Mouse (Mus musculus) stomach, postnatal 0 days (tissue): ENCODE measurements around the gene Hdac11. TPM values are rescaled to one million over a fixed set of nuclear protein-coding genes. Genes with fewer than 3 reads are reported as not detected.

ENCODE experiments used
- ATAC-seq: fragments of 200-750 bp; cut with Nextera tagmentation; 2 replicates; pipeline ENCODE4 v1.8.0; 2017; ENCODE audit not compliant: low FRiP score, low TSS enrichment
- DNase-seq: peaks from one replicate; pipeline ENCODE4 v3.0.0-alpha.2; 2016; ENCODE audit warnings: low spot score
- H3K27ac ChIP-seq: fragments of 300-500 bp; sonication (generic); replicated peaks from 2 replicates; pipeline ENCODE4 v1.5.1; 2014; ENCODE audit warnings: mild to moderate bottlenecking, control low read depth
- H3K27me3 ChIP-seq: fragments of 300-500 bp; sonication (generic); 2 replicates; pipeline ENCODE4 v1.6.1; 2014; ENCODE audit warnings: low read length; ENCODE audit not compliant: control insufficient read depth, insufficient read depth
- H3K36me3 ChIP-seq: fragments of 300-500 bp; sonication (generic); 2 replicates; pipeline ENCODE4 v1.6.1; 2014; ENCODE audit warnings: low read length, mixed read lengths; ENCODE audit not compliant: control insufficient read depth, insufficient read depth
- H3K4me1 ChIP-seq: fragments of 300-500 bp; sonication (generic); replicated peaks from 2 replicates; pipeline ENCODE4 v1.6.1; 2014; ENCODE audit warnings: antibody characterized with exemption; ENCODE audit not compliant: control insufficient read depth, insufficient read depth
- H3K4me2 ChIP-seq: fragments of 300-500 bp; sonication (generic); replicated peaks from 2 replicates; pipeline ENCODE4 v1.6.1; 2014; ENCODE audit warnings: low read depth, mild to moderate bottlenecking, control low read depth, moderate library complexity
- H3K4me3 ChIP-seq: fragments of 300-500 bp; sonication (generic); 2 replicates; pipeline ENCODE4 v1.5.1; 2014; ENCODE audit warnings: low read depth, low read length, control low read depth
- H3K9ac ChIP-seq: fragments of 300-500 bp; sonication (generic); 2 replicates; pipeline ENCODE4 v1.6.1; 2014; ENCODE audit warnings: mild to moderate bottlenecking, low read length, control low read depth, mixed read lengths
- H3K9me3 ChIP-seq: fragments of 300-500 bp; sonication (generic); 2 replicates; pipeline ENCODE4 v1.6.1; 2016; ENCODE audit warnings: low read length; ENCODE audit not compliant: control insufficient read depth
- CTCF ChIP-seq: IDR thresholded peaks from 2 replicates; pipeline ENCODE4 v1.5.1; 2016; ENCODE audit warnings: antibody characterized with exemption, low read depth, mild to moderate bottlenecking, moderate library complexity
- EP300 ChIP-seq: optimal IDR thresholded peaks from 2 replicates; pipeline ENCODE3; 2016; ENCODE audit warnings: antibody characterized with exemption
- WGBS: fragments of 180-500 bp; shearing (Covaris S2); extraction: QIAGEN DNeasy Blood & Tissue Kit; methylation state at CpG from one replicate; pipeline ENCODE4 v1.1.7; 2014; 5-methylcytosine and 5-hydroxymethylcytosine counted together
- polyA plus RNA-seq: library from polyadenylated mRNA; unstranded; fragments of >200 nt; fragmentation: Nextera tagmentation; extraction: Ambion mirVana; gene quantifications from 2 replicates; pipeline ENCODE4 v1.2.1, GENCODE M21; 2015

Hdac11 gene
- polyA plus RNA-seq, 1 experiment from 2014 or later: 6.5 TPM

DNA sequence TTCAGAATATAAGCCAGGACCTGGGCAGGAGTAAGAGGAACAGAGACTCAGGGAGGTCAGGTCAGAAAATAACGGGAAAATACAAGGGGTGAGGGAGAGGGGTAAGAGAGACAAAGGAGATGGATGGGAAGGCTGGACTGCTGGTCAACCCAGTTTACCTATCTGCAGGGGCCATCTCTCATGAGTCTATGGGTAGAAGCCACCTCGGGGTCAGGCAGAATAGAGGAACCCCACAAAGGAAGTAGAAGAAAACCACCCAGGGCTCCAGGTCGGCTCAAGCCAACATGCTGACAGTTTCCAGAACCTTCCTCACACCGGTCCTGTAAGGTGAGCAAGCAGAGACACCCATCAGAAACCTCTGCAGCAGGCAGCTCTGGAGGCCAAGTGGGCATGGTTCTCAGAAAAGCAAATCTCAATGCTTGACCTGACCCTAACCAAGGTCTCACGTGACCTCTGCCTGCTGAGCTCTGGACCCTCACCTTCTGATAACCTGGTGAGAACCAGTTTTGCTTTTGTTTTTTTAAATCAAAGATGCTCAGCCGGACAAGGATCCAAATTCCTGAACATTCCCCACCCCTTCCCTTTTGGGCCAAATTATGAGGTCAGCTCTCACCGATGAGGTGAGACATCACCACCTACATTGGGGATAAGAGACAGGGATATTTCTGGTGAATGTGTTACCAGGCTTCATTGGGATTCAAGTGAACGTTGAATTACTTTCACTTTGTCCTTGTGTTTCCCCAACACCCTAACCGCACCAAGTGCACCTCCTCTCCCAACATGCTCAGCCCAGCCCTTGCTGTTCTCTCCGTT, 45.1 kb upstream of the Hdac11 start:
- Histone ChIP-seq H3K9ac (no peak overlapping the region), H3K4me1 (no peaks in the 10 kb centered on the region), H3K27ac (no peak overlapping the region), H3K4me3 (no peak overlapping the region), H3K9me3 (no peaks in the 10 kb centered on the region), H3K4me2 (no peak overlapping the region), H3K27me3 (no peaks in the 10 kb centered on the region), H3K36me3 (no peaks in the 10 kb centered on the region)
- no peak for TF ChIP-seq CTCF
- no peak for TF ChIP-seq EP300
- ATAC-seq: no peak
- DNase-seq: no peak
- WGBS: 78% methylated on average over 10 of the region's 10 CpGs

GRCm38 (mm10) chr6:91111954-91112252, 44.6 kb upstream of the Hdac11 start:
- no peaks in the 10 kb centered on the region for H3K36me3 ChIP-seq
- no peaks in the 10 kb centered on the region for H3K27me3 ChIP-seq
- ATAC-seq (no peak), DNase-seq (no peak)
- H3K4me3 ChIP-seq: no peak overlapping the region
- no peak overlapping the region for H3K27ac ChIP-seq
- H3K9ac ChIP-seq: no peak overlapping the region
- no peak for TF ChIP-seq EP300
- no peak for TF ChIP-seq CTCF
- H3K4me2 ChIP-seq: no peak overlapping the region
- H3K4me1 ChIP-seq: no peaks in the 10 kb centered on the region
- no peaks in the 10 kb centered on the region for H3K9me3 ChIP-seq
- 89% methylated on average over 3 of the region's 3 CpGs for WGBS

DNA sequence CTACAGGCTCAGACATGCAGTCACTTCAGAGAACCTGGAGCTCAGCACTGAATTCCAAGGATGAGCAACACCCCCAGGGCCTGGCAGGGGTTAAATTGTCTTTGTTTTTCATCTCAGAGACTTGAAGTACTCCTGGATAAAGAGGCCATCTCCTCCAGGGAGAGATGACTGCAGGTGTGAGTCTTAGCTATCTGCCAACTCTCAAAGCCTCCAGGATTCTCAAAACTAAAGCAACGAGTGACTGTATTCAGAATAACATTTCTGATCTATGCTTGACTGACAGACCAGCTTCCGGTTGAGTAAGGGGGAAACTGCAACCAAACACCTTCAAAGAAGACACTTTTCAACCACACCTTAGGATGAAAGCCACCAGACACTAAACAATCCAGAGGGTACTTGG, 41.7 kb upstream of the Hdac11 start:
- H3K27me3 ChIP-seq: no peaks in the 10 kb centered on the region
- DNase-seq: no peak
- ATAC-seq: no peak
- no peak overlapping the region for H3K4me2 ChIP-seq
- H3K9ac ChIP-seq: no peak overlapping the region
- H3K9me3 ChIP-seq: no peaks in the 10 kb centered on the region
- 29% methylated on average over 2 of the region's 2 CpGs for WGBS
- no peak overlapping the region for H3K27ac ChIP-seq
- no peak for TF ChIP-seq CTCF
- no peak for TF ChIP-seq EP300
- H3K4me1 ChIP-seq: no peaks in the 10 kb centered on the region
- no peaks in the 10 kb centered on the region for H3K36me3 ChIP-seq
- H3K4me3 ChIP-seq: no peak overlapping the region

- no peak overlapping the region for H3K27ac ChIP-seq
- TF ChIP-seq CTCF (no peak), EP300 (no peak)
- 10% methylated on average over 1 of the region's 1 CpGs for WGBS
- ATAC-seq (no peak), DNase-seq (no peak)
- no peak overlapping the region for H3K9ac ChIP-seq
- H3K4me3 ChIP-seq: no peak overlapping the region
- no peaks in the 10 kb centered on the region for H3K4me1 ChIP-seq
- no peaks in the 10 kb centered on the region for H3K9me3 ChIP-seq
- no peaks in the 10 kb centered on the region for H3K36me3 ChIP-seq
- no peaks in the 10 kb centered on the region for H3K27me3 ChIP-seq
- no peak overlapping the region for H3K4me2 ChIP-seq
These were observed 41.3 kb upstream of the Hdac11 start for GRCm38 (mm10) chr6:91115158-91115557.

DNA sequence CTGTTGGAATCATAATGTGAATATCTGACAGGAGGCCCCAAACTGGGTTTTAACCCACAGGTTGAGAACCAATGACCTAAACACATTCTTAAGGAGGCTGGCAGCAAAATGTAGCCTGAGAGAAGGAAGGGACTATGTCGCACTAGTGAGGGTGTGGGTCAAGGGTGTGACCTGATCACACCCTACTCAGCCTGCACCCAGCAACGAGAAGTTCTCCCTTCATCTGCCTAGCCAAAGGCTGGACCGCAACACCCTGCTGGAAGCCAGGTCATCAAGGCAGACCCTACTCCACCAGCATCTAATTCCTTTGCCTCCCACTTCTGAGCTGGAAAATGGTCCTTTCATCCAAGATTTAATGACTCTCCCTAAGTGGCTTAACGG, 40.6 kb upstream of the Hdac11 start:
- no peak for DNase-seq
- no peak for TF ChIP-seq EP300
- no peak for TF ChIP-seq CTCF
- Histone ChIP-seq H3K36me3 (no peaks in the 10 kb centered on the region), H3K4me2 (peak overlapping the region; percentile 99), H3K27ac (no peak overlapping the region), H3K9ac (no peak overlapping the region; the same call in 1 of the 2 replicates), H3K4me3 (peak overlapping the region; percentile 56), H3K9me3 (no peaks in the 10 kb centered on the region), H3K4me1 (no peaks in the 10 kb centered on the region), H3K27me3 (no peaks in the 10 kb centered on the region)
- WGBS: 25% methylated on average over 4 of the region's 4 CpGs
- no peak for ATAC-seq

DNA sequence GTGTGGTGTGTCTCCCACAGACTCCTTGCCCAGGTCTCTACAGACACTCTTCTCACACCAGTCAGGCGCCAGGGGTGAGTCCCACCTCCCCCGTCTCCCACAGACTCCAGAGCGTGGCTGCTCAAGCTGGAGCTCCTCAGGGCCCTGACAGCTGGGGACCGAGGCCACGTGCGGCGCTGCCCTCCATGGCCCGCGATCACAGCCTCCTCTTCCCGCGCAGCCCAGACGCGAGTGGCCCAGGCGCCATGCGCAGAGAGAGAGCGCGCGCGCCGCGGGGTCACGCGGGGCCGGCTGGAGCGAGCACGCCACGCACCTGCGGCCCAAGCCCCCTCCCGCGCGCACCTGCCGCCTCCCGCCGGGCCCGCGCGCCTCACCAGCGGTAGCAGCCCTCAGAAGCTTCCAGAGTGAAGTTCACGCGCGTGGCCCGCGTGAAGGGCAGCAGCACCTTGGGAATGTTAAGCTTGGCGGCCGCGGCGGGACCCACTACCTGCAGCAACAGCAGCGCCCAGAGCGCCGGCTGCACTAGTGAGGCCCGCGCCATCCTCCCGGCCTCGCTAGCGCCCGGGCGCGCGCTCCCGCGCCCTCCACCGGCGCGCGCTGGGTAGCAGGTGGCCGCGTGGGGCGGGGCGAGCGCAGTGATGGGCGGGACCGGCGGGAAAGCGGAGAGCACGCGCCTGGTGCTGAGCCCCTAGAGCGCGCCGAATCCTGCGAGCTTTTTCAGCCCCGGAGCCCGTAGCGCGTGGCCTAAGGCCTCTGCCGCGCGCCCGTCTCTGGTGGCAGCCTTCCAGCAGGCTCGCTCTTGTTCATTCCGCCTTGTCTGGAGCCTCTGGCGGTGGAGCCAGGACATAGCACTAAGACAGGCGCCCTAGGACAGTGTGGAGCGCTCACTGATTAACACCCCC, 40.0 kb upstream of the Hdac11 start, which contains the start of gene Nup210:
TSS of gene Nup210 (minus strand) at position 586 of the 902 bp plus-strand sequence.
- no peak within 1 kb of the TSS for H3K27ac ChIP-seq
- under 1% methylated on average over 83 of the region's 93 CpGs for WGBS

More for the DNA sequence above, 40.0 kb upstream of the Hdac11 start, which contains the start of gene Nup210:
- TF ChIP-seq CTCF (peak; percentile 78), EP300 (no peak)
- DNase-seq (peak; percentile 96), ATAC-seq (peak; percentile 97)
- H3K4me1 ChIP-seq: no peaks in the 10 kb centered on the region
- H3K4me2 ChIP-seq: peak within 1 kb of the TSS; percentile 99
- no peaks in the 10 kb centered on the region for H3K9me3 ChIP-seq
- H3K27me3 ChIP-seq: no peaks in the 10 kb centered on the region
- peak within 1 kb of the TSS; percentile 56 for H3K4me3 ChIP-seq
- peak within 1 kb of the TSS; percentile 56 for H3K9ac ChIP-seq
- no peaks in the 10 kb centered on the region for H3K36me3 ChIP-seq
